Mouse (Mus musculus) myocyte (in vitro differentiated cells): ENCODE measurements around the gene Itgb8.

Experiments
- CEBPB ChIP-seq: IDR thresholded peaks from 2 replicates; pipeline ENCODE4 v1.6.1; 2011; ENCODE audit warnings: mild to moderate bottlenecking, moderate library complexity; ENCODE audit not compliant: poor library complexity, insufficient read depth, severe bottlenecking
- E2F4 ChIP-seq: IDR thresholded peaks from one replicate; pipeline ENCODE4 v1.6.1; 2011; ENCODE audit warnings: mild to moderate bottlenecking, control low read depth, moderate library complexity; ENCODE audit not compliant: insufficient read depth
- MAX ChIP-seq: IDR thresholded peaks from one replicate; pipeline ENCODE4 v1.6.1; 2011; ENCODE audit warnings: low read depth, mild to moderate bottlenecking, control low read depth
- MYOD1 ChIP-seq, 3 experiments: IDR thresholded peaks; one replicate each; pipeline ENCODE4 v1.6.1; 2011; ENCODE audit warnings: control low read depth in 2 of 3, low read depth in 2 of 3, mild to moderate bottlenecking in 2 of 3, moderate library complexity in 1 of 3; ENCODE audit not compliant: insufficient read length in 2 of 3, control insufficient read depth in 1 of 3
- MYOG ChIP-seq, 3 experiments: IDR thresholded peaks; one replicate each; pipeline ENCODE4 v1.6.1; 2011; ENCODE audit warnings: control low read depth in 2 of 3, low read depth in 2 of 3, mild to moderate bottlenecking in 2 of 3; ENCODE audit not compliant: insufficient read length in 2 of 3, control insufficient read depth in 1 of 3, insufficient read depth in 1 of 3
- POLR2A ChIP-seq: IDR thresholded peaks from one replicate; pipeline ENCODE4 v1.6.1; 2011; ENCODE audit warnings: low read depth, mild to moderate bottlenecking, control low read depth, moderate library complexity; ENCODE audit not compliant: insufficient read length
- POLR2AphosphoS2 ChIP-seq: IDR thresholded peaks from one replicate; pipeline ENCODE4 v1.6.1; 2011; ENCODE audit warnings: low read depth, control low read depth; ENCODE audit not compliant: insufficient read length
- REST ChIP-seq: IDR thresholded peaks from one replicate; pipeline ENCODE4 v1.6.1; 2011; ENCODE audit warnings: mild to moderate bottlenecking, control low read depth, moderate library complexity; ENCODE audit not compliant: insufficient read depth, insufficient read length
- SRF ChIP-seq: IDR thresholded peaks from one replicate; pipeline ENCODE4 v1.6.1; 2011; ENCODE audit warnings: low read depth; ENCODE audit not compliant: control insufficient read depth, insufficient read length
- TCF12 ChIP-seq: IDR thresholded peaks from one replicate; pipeline ENCODE4 v1.6.1; 2011; ENCODE audit warnings: mild to moderate bottlenecking, control low read depth; ENCODE audit not compliant: poor library complexity, insufficient read depth, severe bottlenecking
- TCF3 ChIP-seq: IDR thresholded peaks from one replicate; pipeline ENCODE4 v1.6.1; 2011; ENCODE audit warnings: low read depth, control low read depth; ENCODE audit not compliant: insufficient read length
- USF1 ChIP-seq: IDR thresholded peaks from one replicate; pipeline ENCODE4 v1.6.1; 2011; ENCODE audit warnings: low read depth, mild to moderate bottlenecking, control low read depth, moderate library complexity

GRCm38 (mm10) chr12:119164176-119164575 lies 74.4 kb downstream of the Itgb8 start:
- TF ChIP-seq POLR2A (no peak), MYOG (IDR thresholded peaks at IDR 0.05; ENCODE audit: control insufficient read depth in 1 of 3, insufficient read depth in 1 of 3, insufficient read length in 2 of 3, low read depth in 2 of 3) (no peak), MAX (no peak), CEBPB (peak; percentile 86), E2F4 (no peak), POLR2AphosphoS2 (no peak), SRF (no peak), REST (no peak), USF1 (no peak), TCF12 (no peak), MYOD1 (IDR thresholded peaks at IDR 0.05; ENCODE audit: control insufficient read depth in 1 of 3, insufficient read length in 2 of 3, low read depth in 2 of 3) (no peak), TCF3 (no peak)
